Mouse (Mus musculus) hindbrain, embryonic 14.5 days (tissue): ENCODE measurements at regions not wholly inside any gene's neighbourhood (a gene's known extent, or its start where the extent isn't known, plus 50 kb on each side); places are given as distances from the start of the nearest gene placed in this dataset.
"Not testable (repeated sequence)": the region's sequence is repeated elsewhere in the genome, so short reads cannot be mapped to it uniquely, and the experiment has no call there.

ENCODE experiments used
- ATAC-seq: fragments of 200-750 bp; cut with Nextera tagmentation; 2 replicates; pipeline ENCODE4 v1.8.0; 2017; ENCODE audit warnings: moderate number of reproducible peaks, mild to moderate bottlenecking, moderate TSS enrichment, moderate library complexity; ENCODE audit not compliant: low FRiP score
- DNase-seq: peaks from one replicate; pipeline ENCODE4 v3.0.0-alpha.2; 2015; ENCODE audit warnings: low spot score
- H3K27ac ChIP-seq: fragments of 300-500 bp; sonication (generic); 2 replicates; pipeline ENCODE4 v1.5.1; 2014; ENCODE audit warnings: mild to moderate bottlenecking, moderate library complexity
- H3K27me3 ChIP-seq: fragments of 300-500 bp; sonication (generic); 2 replicates; pipeline ENCODE4 v1.6.1; 2014; ENCODE audit warnings: mild to moderate bottlenecking, low read length, mixed read lengths; ENCODE audit not compliant: control insufficient read depth, insufficient read depth
- H3K36me3 ChIP-seq: fragments of 300-500 bp; sonication (generic); replicated peaks from 2 replicates; pipeline ENCODE4 v1.6.1; 2014; ENCODE audit not compliant: control insufficient read depth, insufficient read depth
- H3K4me1 ChIP-seq: fragments of 300-500 bp; sonication (generic); replicated peaks from 2 replicates; pipeline ENCODE4 v1.6.1; 2014; ENCODE audit warnings: antibody characterized with exemption, low read length, mixed read lengths; ENCODE audit not compliant: control insufficient read depth, insufficient read depth
- H3K4me2 ChIP-seq: fragments of 300-500 bp; sonication (generic); replicated peaks from 2 replicates; pipeline ENCODE4 v1.6.1; 2014; ENCODE audit warnings: mild to moderate bottlenecking, moderate library complexity
- H3K4me3 ChIP-seq: fragments of 300-500 bp; sonication (generic); replicated peaks from 2 replicates; pipeline ENCODE4 v1.5.1; 2014; ENCODE audit warnings: mild to moderate bottlenecking, low read length
- H3K9ac ChIP-seq: fragments of 300-500 bp; sonication (generic); 2 replicates; pipeline ENCODE4 v1.6.1; 2014
- H3K9me3 ChIP-seq: fragments of 300-500 bp; sonication (generic); 2 replicates; pipeline ENCODE4 v1.6.1; 2016; ENCODE audit warnings: low read length; ENCODE audit not compliant: control insufficient read depth
- WGBS: fragments of 180-500 bp; shearing (Covaris S2); extraction: QIAGEN DNeasy Blood & Tissue Kit; methylation state at CpG from one replicate; pipeline ENCODE4 v1.1.7; 2014; 5-methylcytosine and 5-hydroxymethylcytosine counted together

- H3K27me3 ChIP-seq, H3K9ac ChIP-seq, H3K9me3 ChIP-seq, H3K4me2 ChIP-seq, H3K27ac ChIP-seq, DNase-seq, H3K36me3 ChIP-seq, H3K4me3 ChIP-seq, ATAC-seq, H3K4me1 ChIP-seq: not testable (repeated sequence)
- WGBS, result 49% methylated on average over 2 of the region's 2 CpGs
Measured at GRCm38 (mm10) chr2:108843855-108844254, 436.7 kb upstream of the Kif18a start.

- no peak for DNase-seq
- no peak for ATAC-seq
- no peaks in the 10 kb centered on the region for H3K36me3 ChIP-seq
- H3K4me3 ChIP-seq, result no peak overlapping the region
- no peaks in the 10 kb centered on the region for H3K4me1 ChIP-seq
- no peak overlapping the region for H3K9ac ChIP-seq
- no peak overlapping the region for H3K4me2 ChIP-seq
- no peaks in the 10 kb centered on the region for H3K9me3 ChIP-seq
- H3K27ac ChIP-seq, result no peak overlapping the region
- 86% methylated on average over 3 of the region's 3 CpGs for WGBS
- no peaks in the 10 kb centered on the region for H3K27me3 ChIP-seq
Measured at GRCm38 (mm10) chr2:108848051-108848450, 432.5 kb upstream of the Kif18a start.

- WGBS, result 19% methylated on average over 2 of the region's 2 CpGs
- Histone ChIP-seq H3K27me3 (no peaks in the 10 kb centered on the region), H3K9ac (no peak overlapping the region), H3K4me3 (no peak overlapping the region), H3K4me1 (no peaks in the 10 kb centered on the region), H3K9me3 (no peaks in the 10 kb centered on the region), H3K27ac (no peak overlapping the region), H3K36me3 (no peaks in the 10 kb centered on the region), H3K4me2 (no peak overlapping the region)
- DNase-seq (no peak), ATAC-seq (peak; percentile 53)
Measured at GRCm38 (mm10) chr2:108854399-108854798, 426.1 kb upstream of the Kif18a start.

- ATAC-seq (no peak), DNase-seq (no peak)
- no peaks in the 10 kb centered on the region for H3K27me3 ChIP-seq
- whole genome bisulfite sequencing, result 67% methylated on average over 4 of the region's 4 CpGs
- H3K4me1 ChIP-seq, result no peaks in the 10 kb centered on the region
- H3K4me2 ChIP-seq, result no peak overlapping the region
- no peak overlapping the region for H3K27ac ChIP-seq
- H3K9ac ChIP-seq, result no peak overlapping the region
- no peak overlapping the region for H3K4me3 ChIP-seq
- H3K9me3 ChIP-seq, result 0 out of 2 replicates have a peak, but pooled peaks cover 5% of the 10 kb centered on the region
- H3K36me3 ChIP-seq, result no peaks in the 10 kb centered on the region
Measured at GRCm38 (mm10) chr2:108877141-108877540, 403.4 kb upstream of the Kif18a start.

GRCm38 (mm10) chr2:108877676-108878075, 402.9 kb upstream of the Kif18a start:
- Histone ChIP-seq H3K9ac (no peak overlapping the region), H3K9me3 (0 out of 2 replicates have a peak, but pooled peaks cover 5% of the 10 kb centered on the region), H3K4me1 (no peaks in the 10 kb centered on the region), H3K4me2 (no peak overlapping the region), H3K27ac (no peak overlapping the region), H3K27me3 (no peaks in the 10 kb centered on the region), H3K4me3 (no peak overlapping the region), H3K36me3 (no peaks in the 10 kb centered on the region)
- DNase-seq (no peak), ATAC-seq (no peak)
- 86% methylated on average over 3 of the region's 3 CpGs for WGBS

GRCm38 (mm10) chr2:108904121-108904733, 376.3 kb upstream of the Kif18a start:
- Histone ChIP-seq H3K9ac (no peak overlapping the region), H3K36me3 (no peaks in the 10 kb centered on the region), H3K27ac (no peak overlapping the region), H3K4me2 (no peak overlapping the region), H3K4me3 (no peak overlapping the region), H3K4me1 (0 out of 2 replicates have a peak, but pooled peaks cover 4% of the 10 kb centered on the region), H3K27me3 (no peaks in the 10 kb centered on the region), H3K9me3 (no peaks in the 10 kb centered on the region)
- ATAC-seq (peak; percentile 95), DNase-seq (peak; percentile 46)
- WGBS, result 26% methylated on average over 3 of the region's 3 CpGs

GRCm38 (mm10) chr2:108913555-108913954, 367.0 kb upstream of the Kif18a start:
- Histone ChIP-seq H3K9me3 (no peaks in the 10 kb centered on the region), H3K27ac (no peak overlapping the region), H3K36me3 (no peaks in the 10 kb centered on the region), H3K4me2 (no peak overlapping the region), H3K27me3 (no peaks in the 10 kb centered on the region), H3K4me1 (no peaks in the 10 kb centered on the region), H3K4me3 (no peak overlapping the region), H3K9ac (no peak overlapping the region)
- ATAC-seq, result no peak
- WGBS, result 84% methylated on average over 2 of the region's 2 CpGs
- no peak for DNase-seq

GRCm38 (mm10) chr2:108913967-108914366, 366.6 kb upstream of the Kif18a start:
- Histone ChIP-seq H3K4me2 (no peak overlapping the region), H3K27ac (no peak overlapping the region), H3K4me3 (no peak overlapping the region), H3K9me3 (no peaks in the 10 kb centered on the region), H3K9ac (no peak overlapping the region), H3K4me1 (no peaks in the 10 kb centered on the region), H3K27me3 (no peaks in the 10 kb centered on the region), H3K36me3 (no peaks in the 10 kb centered on the region)
- ATAC-seq, result no peak
- DNase-seq, result no peak
- 80% methylated on average over 3 of the region's 3 CpGs for WGBS

GRCm38 (mm10) chr2:108919500-108920045, 361.0 kb upstream of the Kif18a start:
- Histone ChIP-seq H3K9me3 (no peaks in the 10 kb centered on the region), H3K27me3 (no peaks in the 10 kb centered on the region), H3K9ac (no peak overlapping the region), H3K4me2 (no peak overlapping the region), H3K36me3 (no peaks in the 10 kb centered on the region), H3K4me3 (no peak overlapping the region), H3K4me1 (no peaks in the 10 kb centered on the region), H3K27ac (no peak overlapping the region)
- ATAC-seq, result no peak
- WGBS, result 85% methylated on average over 3 of the region's 3 CpGs
- no peak for DNase-seq

GRCm38 (mm10) chr2:108920111-108920510, 360.4 kb upstream of the Kif18a start:
- Histone ChIP-seq H3K4me2 (no peak overlapping the region), H3K4me3 (no peak overlapping the region), H3K9ac (no peak overlapping the region), H3K4me1 (no peaks in the 10 kb centered on the region), H3K27me3 (no peaks in the 10 kb centered on the region), H3K9me3 (no peaks in the 10 kb centered on the region), H3K27ac (no peak overlapping the region), H3K36me3 (no peaks in the 10 kb centered on the region)
- DNase-seq (peak; percentile 33), ATAC-seq (no peak)
- WGBS, result 45% methylated on average over 5 of the region's 5 CpGs
